Mouse (Mus musculus): ENCODE measurements around the gene Ngp. TPM values are rescaled to one million over a fixed set of nuclear protein-coding genes. Genes with fewer than 3 reads are reported as not detected.
"Not testable (repeated sequence)": the region's sequence is repeated elsewhere in the genome, so short reads cannot be mapped to it uniquely, and the experiment has no call there.

Gene Ngp
- polyA plus RNA-seq (2015; fragmentation: Nextera tagmentation; extraction: Ambion mirVana) = 2.8 and 3.1 TPM in 2 replicates

GRCm38 (mm10) chr9:110419511-110420112, at the start of gene Ngp:
Gene Ngp (plus strand): TSS chr9:110419747.
- Histone ChIP-seq H3K4me2 (no peak within 1 kb of the TSS), H3K27ac (replicated peaks) (no peak within 1 kb of the TSS), H3K9me3 (no peaks in the 10 kb centered on the region), H3K4me3 (no peak within 1 kb of the TSS), H3K36me3 (no peaks in the 10 kb centered on the region), H3K9ac (no peak within 1 kb of the TSS), H3K27me3 (no peaks in the 10 kb centered on the region), H3K4me1 (replicated peaks) (no peaks in the 10 kb centered on the region)
- no peak for ATAC-seq (ENCODE audit: low read depth)
- 93% methylated on average over 12 of the region's 12 CpGs for WGBS

DNA sequence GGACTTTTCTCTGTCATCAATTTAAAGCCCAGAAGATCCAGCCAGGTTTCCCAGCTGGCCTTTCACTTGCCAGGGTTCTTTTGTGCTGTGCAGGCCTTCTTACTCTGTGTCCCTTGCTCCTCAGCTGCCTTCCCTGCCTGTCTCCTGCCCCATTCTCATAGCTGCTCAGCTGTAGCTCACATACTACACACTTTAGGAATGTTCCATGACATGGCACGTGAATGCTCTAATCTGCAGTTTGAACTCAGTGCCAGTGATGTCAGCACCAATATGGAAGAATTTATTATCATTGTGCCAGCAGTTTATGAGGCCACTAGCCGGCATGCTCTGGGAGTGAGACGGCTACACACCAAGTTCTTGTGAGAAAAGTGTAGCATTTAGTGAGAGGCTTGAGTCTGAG, 49.7 kb upstream of the Ngp start:
- Histone ChIP-seq H3K27me3 (no peaks in the 10 kb centered on the region), H3K9ac (no peak overlapping the region), H3K36me3 (peaks cover 57% of the 10 kb centered on the region), H3K27ac (replicated peaks) (no peak overlapping the region), H3K4me1 (replicated peaks) (no peaks in the 10 kb centered on the region), H3K9me3 (no peaks in the 10 kb centered on the region), H3K4me3 (no peak overlapping the region), H3K4me2 (no peak overlapping the region)
- no peak for ATAC-seq (ENCODE audit: low read depth)
- WGBS = 87% methylated on average over 3 of the region's 3 CpGs

DNA sequence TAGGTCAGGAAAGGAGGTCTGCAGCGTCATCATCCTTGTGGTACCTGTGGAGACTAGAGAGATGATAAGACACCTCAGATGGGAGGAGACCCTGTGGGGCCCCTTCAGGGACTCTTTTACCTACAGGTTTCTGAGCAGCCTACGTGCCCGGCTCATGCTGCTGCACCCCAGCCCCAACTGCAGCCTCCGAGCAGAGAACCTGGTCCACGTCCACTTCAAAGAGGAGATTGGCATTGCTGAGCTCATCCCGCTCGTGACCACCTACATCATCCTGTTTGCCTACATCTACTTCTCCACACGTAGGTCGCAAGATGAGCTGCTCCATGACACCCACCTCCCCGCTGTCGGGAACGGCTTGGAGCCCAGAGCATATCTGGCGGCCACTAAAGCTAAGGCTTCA, 45.7 kb upstream of the Ngp start:
- no peak overlapping the region for H3K27ac ChIP-seq (replicated peaks)
- H3K36me3 ChIP-seq = peaks cover 70% of the 10 kb centered on the region
- H3K4me3 ChIP-seq = no peak overlapping the region
- no peaks in the 10 kb centered on the region for H3K27me3 ChIP-seq
- H3K4me1 ChIP-seq (replicated peaks) = no peaks in the 10 kb centered on the region
- H3K9me3 ChIP-seq = no peaks in the 10 kb centered on the region
- no peak overlapping the region for H3K4me2 ChIP-seq
- 95% methylated on average over 13 of the region's 13 CpGs for WGBS
- ATAC-seq (ENCODE audit: low read depth) = no peak
- H3K9ac ChIP-seq = no peak overlapping the region

DNA sequence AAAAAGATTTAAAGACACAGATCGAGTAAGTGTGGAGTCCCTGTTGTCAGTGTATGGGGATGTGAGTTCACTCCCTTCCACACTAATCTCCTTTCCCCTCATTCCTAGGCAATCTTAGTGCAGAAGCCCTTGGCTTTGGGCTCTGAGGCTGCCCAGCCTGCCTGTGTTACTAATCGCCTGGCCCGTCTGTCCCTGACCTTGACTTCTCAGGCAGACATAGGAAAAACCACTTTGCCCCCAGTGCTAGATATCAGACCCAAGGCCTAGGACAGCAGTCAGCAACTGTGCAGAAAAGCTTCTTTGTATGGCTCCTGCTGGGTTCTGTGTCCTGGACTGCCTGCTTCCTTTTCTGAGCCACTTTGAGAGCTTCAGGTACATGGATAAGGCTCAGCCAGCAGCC, 43.9 kb upstream of the Ngp start:
- H3K9ac ChIP-seq = no peak overlapping the region
- H3K36me3 ChIP-seq = peaks cover 78% of the 10 kb centered on the region
- no peak overlapping the region for H3K4me3 ChIP-seq
- H3K9me3 ChIP-seq = no peaks in the 10 kb centered on the region
- H3K27ac ChIP-seq (replicated peaks) = no peak overlapping the region
- 99% methylated on average over 3 of the region's 3 CpGs for WGBS
- H3K4me1 ChIP-seq (replicated peaks) = no peaks in the 10 kb centered on the region
- no peak overlapping the region for H3K4me2 ChIP-seq
- no peak for ATAC-seq (ENCODE audit: low read depth)
- no peaks in the 10 kb centered on the region for H3K27me3 ChIP-seq

GRCm38 (mm10) chr9:110377655-110378054, 41.9 kb upstream of the Ngp start:
- H3K27ac ChIP-seq (replicated peaks); H3K4me1 ChIP-seq (replicated peaks); ATAC-seq (ENCODE audit: low read depth); H3K9me3 ChIP-seq; H3K9ac ChIP-seq; H3K4me3 ChIP-seq; H3K4me2 ChIP-seq; H3K27me3 ChIP-seq: not testable (repeated sequence)
- 89% methylated on average over 13 of the region's 15 CpGs for WGBS
- H3K36me3 ChIP-seq = peaks cover 88% of the 10 kb centered on the region

DNA sequence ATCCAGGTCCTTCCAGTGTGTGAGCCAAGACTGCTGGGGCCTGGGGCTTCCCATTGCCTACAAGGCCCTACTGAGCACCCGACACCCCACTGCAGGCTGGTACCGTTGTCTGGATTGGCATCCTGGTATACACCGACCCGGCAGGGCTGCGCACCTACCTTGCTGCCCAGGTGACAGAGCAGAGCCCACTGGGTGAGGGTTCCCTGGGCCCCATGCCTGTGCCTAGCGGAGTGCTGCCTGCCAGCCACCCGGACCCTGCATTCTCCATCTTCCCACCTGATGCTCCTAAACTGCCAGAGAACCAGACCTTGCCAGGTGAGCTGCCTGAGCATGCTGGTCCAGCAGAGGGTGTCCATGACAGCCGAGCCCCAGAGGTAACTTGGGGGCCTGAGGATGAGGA, 40.2 kb upstream of the Ngp start:
- Histone ChIP-seq H3K9ac (no peak overlapping the region), H3K4me1 (replicated peaks) (no peaks in the 10 kb centered on the region), H3K27ac (replicated peaks) (no peak overlapping the region), H3K9me3 (no peaks in the 10 kb centered on the region), H3K4me3 (no peak overlapping the region), H3K27me3 (no peaks in the 10 kb centered on the region), H3K4me2 (no peak overlapping the region), H3K36me3 (peaks cover 88% of the 10 kb centered on the region)
- WGBS = 93% methylated on average over 8 of the region's 8 CpGs
- ATAC-seq (ENCODE audit: low read depth) = no peak

GRCm38 (mm10) chr9:110380662-110381061, 38.9 kb upstream of the Ngp start:
- Histone ChIP-seq H3K4me2 (no peak overlapping the region), H3K4me3 (no peak overlapping the region), H3K9ac (no peak overlapping the region), H3K4me1 (replicated peaks) (no peaks in the 10 kb centered on the region), H3K36me3 (peaks cover 95% of the 10 kb centered on the region), H3K27me3 (no peaks in the 10 kb centered on the region), H3K27ac (replicated peaks) (no peak overlapping the region), H3K9me3 (no peaks in the 10 kb centered on the region)
- ATAC-seq (ENCODE audit: low read depth) = no peak
- WGBS = 49% methylated on average over 21 of the region's 21 CpGs

DNA sequence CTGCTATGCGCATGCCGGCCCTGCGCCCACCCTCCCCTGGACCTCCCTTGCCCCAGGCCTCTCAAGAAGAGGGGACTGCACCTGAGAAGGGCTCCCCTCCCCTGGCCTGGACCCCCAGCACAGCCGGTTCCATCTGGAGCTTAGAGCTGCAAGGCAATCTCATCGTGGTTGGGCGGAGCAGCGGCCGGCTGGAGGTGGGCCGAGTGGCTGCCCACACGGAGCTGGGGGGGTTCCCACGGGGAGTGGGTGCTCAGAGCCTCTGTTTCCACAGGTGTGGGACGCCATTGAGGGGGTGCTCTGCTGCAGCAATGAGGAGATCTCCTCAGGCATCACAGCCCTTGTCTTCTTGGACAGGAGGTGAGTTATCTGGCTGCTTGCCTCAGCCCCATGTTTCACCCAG, 38.3 kb upstream of the Ngp start:
- Histone ChIP-seq H3K4me3 (no peak overlapping the region), H3K27me3 (no peaks in the 10 kb centered on the region), H3K9me3 (no peaks in the 10 kb centered on the region), H3K27ac (replicated peaks) (no peak overlapping the region), H3K4me2 (no peak overlapping the region), H3K4me1 (replicated peaks) (no peaks in the 10 kb centered on the region), H3K36me3 (peaks cover 97% of the 10 kb centered on the region), H3K9ac (no peak overlapping the region)
- no peak for ATAC-seq (ENCODE audit: low read depth)
- 91% methylated on average over 12 of the region's 12 CpGs for WGBS

- no peak overlapping the region for H3K4me3 ChIP-seq
- no peaks in the 10 kb centered on the region for H3K9me3 ChIP-seq
- no peak for ATAC-seq (ENCODE audit: low read depth)
- 85% methylated on average over 7 of the region's 7 CpGs for WGBS
- no peak overlapping the region for H3K27ac ChIP-seq (replicated peaks)
- no peaks in the 10 kb centered on the region for H3K27me3 ChIP-seq
- H3K36me3 ChIP-seq = peaks cover 99% of the 10 kb centered on the region
- no peak overlapping the region for H3K9ac ChIP-seq
- H3K4me1 ChIP-seq (replicated peaks) = no peaks in the 10 kb centered on the region
- no peak overlapping the region for H3K4me2 ChIP-seq
Observed at GRCm38 (mm10) chr9:110384369-110384929, 35.1 kb upstream of the Ngp start.

DNA sequence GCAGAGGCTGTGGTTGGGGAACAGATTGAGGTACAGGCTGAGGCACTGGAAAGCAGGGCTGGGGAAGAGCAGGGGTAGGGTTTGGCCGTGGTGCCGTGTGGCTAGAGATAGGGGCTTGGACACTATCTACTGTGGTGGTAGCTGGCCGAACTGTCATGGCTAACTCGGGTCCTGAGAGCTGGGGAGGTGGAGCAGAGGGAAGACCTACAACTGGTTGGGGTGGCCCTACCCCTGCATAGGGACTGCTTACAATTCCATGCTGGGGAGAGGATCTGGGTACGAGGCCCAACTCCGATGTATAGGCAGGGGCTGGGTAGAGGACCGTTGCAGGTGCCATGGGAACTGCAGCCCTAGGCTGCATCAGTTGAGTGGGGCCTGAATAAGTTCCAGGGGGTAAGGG, 31.5 kb upstream of the Ngp start:
- no peak overlapping the region for H3K4me3 ChIP-seq
- H3K9ac ChIP-seq = no peak overlapping the region
- WGBS = 92% methylated on average over 7 of the region's 7 CpGs
- peaks cover 100% of the 10 kb centered on the region for H3K36me3 ChIP-seq
- ATAC-seq (ENCODE audit: low read depth) = no peak
- H3K4me1 ChIP-seq (replicated peaks) = no peaks in the 10 kb centered on the region
- H3K27ac ChIP-seq (replicated peaks) = no peak overlapping the region
- H3K9me3 ChIP-seq = no peaks in the 10 kb centered on the region
- H3K27me3 ChIP-seq = no peaks in the 10 kb centered on the region
- H3K4me2 ChIP-seq = no peak overlapping the region

DNA sequence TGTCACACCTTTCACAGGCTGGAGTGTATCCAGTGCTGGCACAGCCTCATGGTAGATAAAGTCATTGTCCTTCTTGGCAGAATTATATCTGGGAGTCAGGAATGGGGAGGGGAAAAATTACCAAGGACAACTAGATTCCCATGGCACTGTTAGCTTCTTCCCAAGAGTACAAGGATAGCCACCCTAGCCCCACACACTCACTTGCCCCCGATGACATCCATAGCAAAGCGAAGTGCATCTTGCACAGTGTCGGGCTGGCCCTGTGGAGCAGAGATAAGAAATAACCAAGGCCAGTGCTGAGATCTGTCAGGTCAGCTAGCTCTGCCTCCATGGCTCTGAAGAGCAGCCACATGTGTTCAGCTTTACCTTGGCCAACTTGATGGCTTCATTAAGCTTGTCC, 28.7 kb upstream of the Ngp start:
- no peak overlapping the region for H3K4me2 ChIP-seq
- H3K9me3 ChIP-seq = no peaks in the 10 kb centered on the region
- H3K27me3 ChIP-seq = no peaks in the 10 kb centered on the region
- peaks cover 95% of the 10 kb centered on the region for H3K36me3 ChIP-seq
- 97% methylated on average over 3 of the region's 3 CpGs for WGBS
- H3K27ac ChIP-seq (replicated peaks) = no peak overlapping the region
- no peak for ATAC-seq (ENCODE audit: low read depth)
- no peaks in the 10 kb centered on the region for H3K4me1 ChIP-seq (replicated peaks)
- no peak overlapping the region for H3K4me3 ChIP-seq
- H3K9ac ChIP-seq = no peak overlapping the region

- no peak overlapping the region for H3K9ac ChIP-seq
- no peaks in the 10 kb centered on the region for H3K4me1 ChIP-seq (replicated peaks)
- no peaks in the 10 kb centered on the region for H3K27me3 ChIP-seq
- H3K4me3 ChIP-seq = no peak overlapping the region
- no peaks in the 10 kb centered on the region for H3K9me3 ChIP-seq
- H3K4me2 ChIP-seq = no peak overlapping the region
- no peak for ATAC-seq (ENCODE audit: low read depth)
- H3K27ac ChIP-seq (replicated peaks) = no peak overlapping the region
- peaks cover 91% of the 10 kb centered on the region for H3K36me3 ChIP-seq
- WGBS = 92% methylated on average over 4 of the region's 4 CpGs
Observed at GRCm38 (mm10) chr9:110393295-110393694, 26.3 kb upstream of the Ngp start.

DNA sequence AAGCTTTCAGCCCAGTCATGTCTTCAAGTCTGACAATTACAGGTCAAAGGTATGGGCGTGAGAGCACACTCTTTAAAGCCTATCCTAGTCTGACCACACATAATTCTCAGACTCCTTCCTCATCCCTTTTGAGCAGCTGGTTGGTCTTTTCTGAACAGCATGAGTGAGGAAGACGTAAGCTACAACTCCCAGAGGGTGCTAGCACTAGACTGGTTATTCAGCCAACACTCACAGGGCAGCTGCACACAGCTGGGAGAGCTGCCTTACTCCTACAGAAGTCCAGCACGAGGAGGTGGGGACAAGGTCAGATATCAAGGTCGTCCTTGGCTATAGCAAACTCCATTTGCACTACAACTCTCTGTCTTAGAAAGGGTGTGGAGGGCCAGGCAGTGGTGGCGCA, 18.9 kb upstream of the Ngp start:
- WGBS = 85% methylated on average over 5 of the region's 5 CpGs
- Histone ChIP-seq H3K27me3 (no peaks in the 10 kb centered on the region), H3K9me3 (no peaks in the 10 kb centered on the region), H3K9ac (no peak overlapping the region), H3K36me3 (peaks cover 46% of the 10 kb centered on the region), H3K4me1 (replicated peaks) (peaks cover 3% of the 10 kb centered on the region), H3K27ac (replicated peaks) (no peak overlapping the region), H3K4me3 (no peak overlapping the region), H3K4me2 (no peak overlapping the region)
- ATAC-seq (ENCODE audit: low read depth) = no peak

Data from neural tube, embryonic 13.5 days (tissue).